Mouse (Mus musculus) G1E (cell line): ENCODE results near the gene Kcnj6. TPM values are rescaled to one million over a fixed set of nuclear protein-coding genes. Genes with fewer than 3 reads are reported as not detected.

Experiments
- ATAC-seq: 2 replicates; pipeline ENCODE4 v1.8.0; 2016; ENCODE audit warnings: mild to moderate bottlenecking; ENCODE audit not compliant: insufficient number of reproducible peaks, poor library complexity, low FRiP score, severe bottlenecking; ENCODE audit errors: extremely low read depth
- DNase-seq: peaks from one replicate; pipeline ENCODE4 v3.0.0; 2012; ENCODE audit warnings: low spot score
- H3K27me3 ChIP-seq: 2 replicates; pipeline ENCODE4 v1.6.1; 2012; ENCODE audit warnings: mild to moderate bottlenecking, low read length, inconsistent platforms; ENCODE audit not compliant: insufficient read depth
- H3K36me3 ChIP-seq: replicated peaks from 2 replicates; pipeline ENCODE3; 2012; ENCODE audit warnings: mild to moderate bottlenecking, inconsistent platforms
- H3K4me1 ChIP-seq: 2 replicates; pipeline ENCODE4 v1.6.1; 2012; ENCODE audit warnings: low read depth, low read length, inconsistent platforms, mixed read lengths; ENCODE audit not compliant: insufficient read depth
- H3K4me3 ChIP-seq: 2 replicates; pipeline ENCODE4 v1.5.1; 2012; ENCODE audit warnings: low read depth, mild to moderate bottlenecking, inconsistent platforms, low read length, moderate library complexity, mixed read lengths
- H3K9me3 ChIP-seq: replicated peaks from 2 replicates; pipeline ENCODE4 v1.6.1; 2012; ENCODE audit warnings: inconsistent platforms
- CTCF ChIP-seq: IDR thresholded peaks from 2 replicates; pipeline ENCODE4 v1.5.1; 2012; ENCODE audit warnings: low read depth, low read length, inconsistent platforms, mixed read lengths
- GATA1 ChIP-seq: IDR thresholded peaks from 2 replicates; pipeline ENCODE4 v1.6.1; 2012; ENCODE audit warnings: borderline replicate concordance, low read length, inconsistent platforms, mixed read lengths
- GATA2 ChIP-seq: IDR thresholded peaks from 2 replicates; pipeline ENCODE4 v1.6.1; 2012; ENCODE audit warnings: low read depth, low read length, inconsistent platforms, borderline replicate concordance
- POLR2AphosphoS5 ChIP-seq: IDR thresholded peaks from 2 replicates; pipeline ENCODE4 v1.6.1; 2012; ENCODE audit warnings: low read depth, low read length, inconsistent platforms; ENCODE audit not compliant: insufficient replicate concordance
- TAL1 ChIP-seq: conservative IDR thresholded peaks from 2 replicates; pipeline ENCODE4 v1.6.1; 2012; ENCODE audit warnings: low read depth, low read length, inconsistent platforms, mixed read lengths
- polyA plus RNA-seq: library from polyadenylated mRNA; stranded (reverse); fragments of >175 nt; gene quantifications from 2 replicates; pipeline ENCODE4 v1.2.3, GENCODE M21; 2012
- total RNA-seq, 2 experiments: library from RNA; stranded (forward) in 1 of 2; stranded (reverse) in 1 of 2; fragments of 200-1000 nt in 1 of 2; fragments of >200 nt in 1 of 2; fragmentation: Nextera tagmentation in 1 of 2; gene quantifications; 2 replicates each; pipeline ENCODE4 v1.2.3; 2014 to 2017

Gene Kcnj6
- total and polyA plus RNA-seq, 3 experiments = 0.22 TPM; not detected in 2

DNA sequence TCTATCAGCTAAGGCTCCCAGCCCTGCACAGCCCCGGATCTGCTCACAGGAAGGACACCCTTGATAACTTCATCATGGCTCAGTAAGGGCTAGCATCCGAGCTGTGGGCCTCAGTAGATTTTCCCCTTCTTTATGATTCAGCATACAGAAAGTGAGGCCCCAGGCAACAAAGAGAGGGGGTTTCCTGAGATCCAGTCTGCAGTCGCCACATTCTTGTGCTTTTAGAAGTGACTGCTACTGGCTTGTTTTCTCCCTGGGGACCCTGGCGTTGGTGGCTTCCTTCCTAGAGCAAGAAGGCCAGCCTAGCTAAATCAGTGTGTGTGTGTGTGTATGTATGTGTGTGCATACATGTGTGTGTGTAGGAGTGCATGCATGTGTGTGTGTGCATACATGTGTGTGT, 152.7 kb downstream of the Kcnj6 start:
- Histone ChIP-seq H3K4me1 (no peaks in the 10 kb centered on the region), H3K36me3 (no peaks in the 10 kb centered on the region), H3K9me3 (peaks cover 2% of the 10 kb centered on the region; the same call in 1 of the 2 replicates), H3K4me3 (no peak overlapping the region), H3K27me3 (no peaks in the 10 kb centered on the region)
- ATAC-seq (no peak), DNase-seq (no peak)
- TF ChIP-seq GATA1 (no peak), POLR2AphosphoS5 (no peak), TAL1 (no peak), CTCF (no peak), GATA2 (no peak)

DNA sequence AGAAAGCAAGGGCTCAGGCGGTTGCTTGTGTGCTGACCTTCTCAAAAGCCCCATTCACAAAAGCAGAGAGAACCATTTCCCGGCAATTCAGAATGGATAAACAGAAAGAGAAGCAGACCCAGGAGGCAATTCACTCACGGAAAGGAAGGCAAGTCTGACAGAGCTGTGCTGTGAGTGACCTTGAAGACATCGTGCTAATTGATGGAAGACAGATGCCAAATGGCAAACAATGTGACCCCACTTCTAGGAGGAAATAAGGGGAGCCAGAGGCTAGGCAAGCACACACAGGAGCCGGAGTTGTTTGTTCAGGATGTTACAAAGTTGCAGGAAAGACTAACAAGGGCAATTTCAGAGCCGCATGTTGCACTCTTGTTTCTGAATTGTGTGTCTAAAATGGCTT, 158.1 kb downstream of the Kcnj6 start:
- 0 out of 2 replicates have a peak, but pooled peaks cover 2% of the 10 kb centered on the region for H3K27me3 ChIP-seq
- no peak for ATAC-seq
- TF ChIP-seq TAL1 = no peak
- no peak for TF ChIP-seq POLR2AphosphoS5
- no peak for TF ChIP-seq GATA1
- TF ChIP-seq GATA2 = no peak
- no peak for TF ChIP-seq CTCF

DNA sequence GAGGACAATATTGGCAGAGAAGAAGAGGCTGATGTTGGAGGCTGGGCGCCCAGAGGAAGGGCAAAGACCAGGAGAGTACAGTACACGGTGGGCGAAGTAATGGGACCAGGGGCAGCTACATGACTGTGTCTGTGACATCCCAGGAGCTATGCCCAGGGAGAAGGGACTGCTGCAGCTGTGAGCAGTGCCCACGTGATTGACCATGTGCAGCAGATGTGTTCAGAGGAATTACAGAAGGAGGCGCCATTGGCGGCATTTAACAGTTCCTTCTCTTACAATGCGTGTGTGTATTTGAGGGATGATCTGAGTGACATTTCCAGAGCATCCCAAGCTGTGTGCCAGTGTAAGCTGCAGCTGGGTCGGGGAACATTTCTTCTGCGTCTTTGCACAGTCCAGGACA, 159.6 kb downstream of the Kcnj6 start:
- Histone ChIP-seq H3K27me3 (0 out of 2 replicates have a peak, but pooled peaks cover 2% of the 10 kb centered on the region), H3K9me3 (no peaks in the 10 kb centered on the region), H3K4me3 (no peak overlapping the region), H3K36me3 (no peaks in the 10 kb centered on the region), H3K4me1 (no peaks in the 10 kb centered on the region)
- ATAC-seq = no peak
- TF ChIP-seq CTCF (no peak), GATA2 (no peak), POLR2AphosphoS5 (no peak), TAL1 (no peak), GATA1 (no peak)
- no peak for DNase-seq

More for the DNA sequence above, 158.1 kb downstream of the Kcnj6 start:
- Histone ChIP-seq H3K4me1 (no peaks in the 10 kb centered on the region), H3K9me3 (no peaks in the 10 kb centered on the region), H3K36me3 (no peaks in the 10 kb centered on the region), H3K4me3 (no peak overlapping the region)
- no peak for DNase-seq

DNA sequence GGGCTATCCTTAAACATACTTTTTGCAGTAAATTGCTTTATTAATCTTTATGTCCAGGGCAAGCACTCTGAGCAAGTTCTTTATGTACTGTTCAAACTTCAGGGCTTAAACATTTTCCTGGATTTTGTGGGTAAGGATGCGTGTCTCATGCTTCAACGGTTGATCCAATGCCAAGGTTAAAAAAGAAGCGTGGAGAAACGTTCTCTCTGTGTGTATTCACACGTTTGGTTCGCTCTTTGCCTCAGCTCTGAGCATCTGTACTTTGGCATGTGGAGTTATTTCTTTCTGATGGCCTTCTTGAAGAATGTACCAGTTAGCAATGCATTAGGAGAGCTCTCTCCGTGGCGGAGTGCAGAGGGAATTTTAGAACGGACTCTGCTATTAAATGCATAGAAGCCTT, 163.0 kb downstream of the Kcnj6 start:
- DNase-seq (no peak), ATAC-seq (no peak)
- Histone ChIP-seq H3K9me3 (0 out of 2 replicates have a peak, but pooled peaks cover 2% of the 10 kb centered on the region), H3K4me3 (no peak overlapping the region), H3K27me3 (peaks cover 3% of the 10 kb centered on the region; the same call in 1 of the 2 replicates), H3K4me1 (no peaks in the 10 kb centered on the region), H3K36me3 (no peaks in the 10 kb centered on the region)
- TF ChIP-seq CTCF (no peak), GATA2 (no peak), GATA1 (no peak), TAL1 (no peak), POLR2AphosphoS5 (no peak)

- peaks cover 4% of the 10 kb centered on the region; the same call in 1 of the 2 replicates for H3K27me3 ChIP-seq
- TF ChIP-seq GATA2 (no peak), GATA1 (no peak), POLR2AphosphoS5 (no peak), TAL1 (no peak), CTCF (no peak)
These were observed 169.3 kb downstream of the Kcnj6 start for GRCm38 (mm10) chr16:94828166-94828565.

DNA sequence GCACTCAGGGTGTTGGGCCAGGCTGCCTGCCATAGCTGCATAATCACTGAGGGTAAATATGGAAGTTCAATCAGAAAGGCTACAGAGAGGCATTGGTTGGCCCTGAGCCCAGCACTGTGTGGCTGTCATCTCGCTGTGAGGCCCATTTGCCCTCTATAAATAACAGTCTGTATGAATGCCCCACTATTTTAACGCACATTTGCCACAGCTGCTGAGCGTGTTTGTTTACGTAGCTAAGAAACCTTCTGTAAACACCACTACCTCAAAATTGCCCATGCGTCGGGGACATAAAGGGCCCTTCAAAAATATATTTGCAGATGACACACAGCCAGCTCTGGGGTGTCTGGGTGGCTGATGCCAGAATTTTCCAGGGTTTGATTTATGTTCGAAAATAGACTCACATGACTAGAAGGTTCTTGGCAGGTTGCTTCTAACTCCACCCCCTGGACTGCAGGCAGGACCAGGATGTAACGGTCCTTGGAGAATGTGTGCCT, 170.4 kb downstream of the Kcnj6 start:
- no peak for TF ChIP-seq POLR2AphosphoS5
- no peak for TF ChIP-seq GATA2
- no peak for TF ChIP-seq GATA1
- TF ChIP-seq CTCF = no peak
- no peak for TF ChIP-seq TAL1
- H3K4me1 ChIP-seq = no peaks in the 10 kb centered on the region
- H3K36me3 ChIP-seq = no peaks in the 10 kb centered on the region
- H3K27me3 ChIP-seq = peaks cover 4% of the 10 kb centered on the region; the same call in 1 of the 2 replicates
- DNase-seq (no peak), ATAC-seq (no peak)
- H3K4me3 ChIP-seq = no peak overlapping the region
- 0 out of 2 replicates have a peak, but pooled peaks cover 2% of the 10 kb centered on the region for H3K9me3 ChIP-seq

More at GRCm38 (mm10) chr16:94828166-94828565, 169.3 kb downstream of the Kcnj6 start:
- no peaks in the 10 kb centered on the region for H3K4me1 ChIP-seq
- ATAC-seq (no peak), DNase-seq (no peak)
- no peak overlapping the region for H3K4me3 ChIP-seq
- H3K9me3 ChIP-seq = 0 out of 2 replicates have a peak, but pooled peaks cover 2% of the 10 kb centered on the region
- no peaks in the 10 kb centered on the region for H3K36me3 ChIP-seq

- Histone ChIP-seq H3K4me1 (no peaks in the 10 kb centered on the region), H3K27me3 (peaks cover 6% of the 10 kb centered on the region; the same call in 1 of the 2 replicates), H3K36me3 (no peaks in the 10 kb centered on the region), H3K9me3 (0 out of 2 replicates have a peak, but pooled peaks cover 2% of the 10 kb centered on the region), H3K4me3 (no peak overlapping the region)
- TF ChIP-seq GATA2 = no peak
- TF ChIP-seq CTCF = no peak
- no peak for TF ChIP-seq POLR2AphosphoS5
- no peak for TF ChIP-seq GATA1
- TF ChIP-seq TAL1 = no peak
- ATAC-seq (no peak), DNase-seq (no peak)
These were observed 172.2 kb downstream of the Kcnj6 start for GRCm38 (mm10) chr16:94825274-94825673.
